Comparison of ENCODE assay signal across 9 mouse cellular contexts in genomic region chr9:62555258-62555856, GRCm38 (mm10). TPM values are rescaled to one million over a fixed set of nuclear protein-coding genes. Genes with fewer than 3 reads are reported as not detected.
DNase-seq lines count a peak whose midpoint lies in the region; ATAC-seq and TF ChIP-seq lines count a peak whose summit lies in the region.
"Had no signal": no experiment of that assay in that cellular context is flagged by ENCODE, and none has a peak within 500 bp of the region (broad histone marks: within the 10 kb centered on the region; RNA-seq: fewer than 3 reads in every experiment).

No protein-coding gene starts in this region.

- no peak overlapping the region for H3K27ac ChIP-seq in kidney, postnatal 0 days
- no peak overlapping the region for H3K27ac ChIP-seq in CH12.LX (ENCODE audit: insufficient read depth, low read depth)
- peak overlapping the region; percentile 70; the same call in 1 of the 2 replicates for H3K27ac ChIP-seq in forebrain, embryonic 14.5 days (ENCODE audit: low read depth, low read length)
- H3K27ac ChIP-seq: embryonic facial prominence, embryonic 15.5 days; liver, embryonic 15.5 days had no signal

- H3K9ac ChIP-seq in kidney, postnatal 0 days (ENCODE audit: low read depth, low read length), result no peak overlapping the region
- H3K9ac ChIP-seq in CH12.LX (ENCODE audit: insufficient read depth, low read depth), result no peak overlapping the region
- H3K9ac ChIP-seq in forebrain, embryonic 14.5 days (ENCODE audit: low read length), result no peak overlapping the region
- H3K9ac ChIP-seq: embryonic facial prominence, embryonic 15.5 days; liver, embryonic 15.5 days had no signal

- H3K9me3 ChIP-seq in kidney, postnatal 0 days (replicated peaks; ENCODE audit: low read length), result no peaks in the 10 kb centered on the region
- H3K9me3 ChIP-seq in CH12.LX (replicated peaks; ENCODE audit: low read length), result no peaks in the 10 kb centered on the region
- no peaks in the 10 kb centered on the region for H3K9me3 ChIP-seq in forebrain, embryonic 14.5 days (replicated peaks; ENCODE audit: control insufficient read depth, low read length)
- H3K9me3 ChIP-seq: embryonic facial prominence, embryonic 15.5 days; liver, embryonic 15.5 days had no signal

- dilution Hi-C loops in CH12.LX (cut with MboI; ENCODE audit: extremely low pct_ligation_motif_present, extremely low pct_unique_long_range_greater_than_20kb, low sequenced_read_pairs), result no loop called here

- H3K4me3 ChIP-seq in kidney, postnatal 0 days (replicated peaks; ENCODE audit: low read depth, low read length), result no peak overlapping the region
- H3K4me3 ChIP-seq in CH12.LX (replicated peaks in 1 of 3; ENCODE audit: low read depth in 2 of 3, low read length in 2 of 3, poor library complexity in 1 of 3), result no peak overlapping the region
- H3K4me3 ChIP-seq in forebrain, embryonic 14.5 days (ENCODE audit: low read depth, low read length), result no peak overlapping the region
- H3K4me3 ChIP-seq: embryonic facial prominence, embryonic 15.5 days; liver, embryonic 15.5 days had no signal

- peak; percentile 75 for DNase-seq in kidney, postnatal 0 days (ENCODE audit: low spot score)
- DNase-seq in kidney, adult 18-20 months, result no peak
- DNase-seq in CH12.LX (ENCODE audit: extremely low read depth) (peak; percentile 67), R1 (ENCODE audit: low read depth, low spot score) (peak; percentile 67)
- peak; percentile 87 for DNase-seq in forebrain, embryonic 14.5 days (ENCODE audit: low spot score)
- peak; percentile 66 for DNase-seq in lung, postnatal 14 days
- peak; percentile 39 for DNase-seq in thymus, postnatal 25 days

- no peaks in the 10 kb centered on the region for H3K4me1 ChIP-seq in kidney, postnatal 0 days (replicated peaks; ENCODE audit: insufficient read depth, low read length)
- peaks cover 0 to 7% of the 10 kb centered on the region in 2 experiments; a peak in 2 of 4 replicates for H3K4me1 ChIP-seq in CH12.LX (ENCODE audit: control insufficient read depth in 1 of 2, insufficient read depth in 2 of 2)
- peaks cover 19% of the 10 kb centered on the region for H3K4me1 ChIP-seq in forebrain, embryonic 14.5 days (ENCODE audit: control insufficient read depth, insufficient read depth, low read length)
- H3K4me1 ChIP-seq: embryonic facial prominence, embryonic 15.5 days; liver, embryonic 15.5 days had no signal

- no peak for TF ChIP-seq EP300 in CH12.LX (IDR thresholded peaks at IDR 0.05; ENCODE audit: low read length)

- no peaks in the 10 kb centered on the region for H3K27me3 ChIP-seq in kidney, postnatal 0 days (ENCODE audit: insufficient read depth, low read length)
- peaks cover 4% of the 10 kb centered on the region for H3K27me3 ChIP-seq in CH12.LX (replicated peaks)
- H3K27me3 ChIP-seq in forebrain, embryonic 14.5 days (replicated peaks; ENCODE audit: control insufficient read depth, insufficient read depth, low read length), result no peaks in the 10 kb centered on the region
- H3K27me3 ChIP-seq: embryonic facial prominence, embryonic 15.5 days; liver, embryonic 15.5 days had no signal

- H3K36me3 ChIP-seq in kidney, postnatal 0 days (ENCODE audit: insufficient read depth, low read length), result no peaks in the 10 kb centered on the region
- no peaks in the 10 kb centered on the region for H3K36me3 ChIP-seq in CH12.LX (replicated peaks in 1 of 2; ENCODE audit: control insufficient read depth in 1 of 2, insufficient read depth in 1 of 2, low read length in 1 of 2)
- H3K36me3 ChIP-seq in forebrain, embryonic 14.5 days (ENCODE audit: control insufficient read depth, insufficient read depth, low read length), result no peaks in the 10 kb centered on the region
- H3K36me3 ChIP-seq: embryonic facial prominence, embryonic 15.5 days; liver, embryonic 15.5 days had no signal

- no peak for TF ChIP-seq POLR2A in CH12.LX (IDR thresholded peaks at IDR 0.05; ENCODE audit: low read depth, low read length)

- WGBS in kidney, postnatal 0 days, result 71% methylated on average over 5 of the region's 5 CpGs
- WGBS in forebrain, embryonic 14.5 days, result 68% methylated on average over 5 of the region's 5 CpGs

- TF ChIP-seq CTCF in kidney, postnatal 0 days (IDR thresholded peaks at IDR 0.05; ENCODE audit: low read depth), result peak; percentile 83
- TF ChIP-seq CTCF in CH12.LX (conservative IDR thresholded peaks at IDR 0.05 in 1 of 2, IDR thresholded peaks at IDR 0.05 in 1 of 2; ENCODE audit: low read depth in 2 of 2, low read length in 2 of 2), result peak; percentile 40 to 81; a peak in 3 of 4 replicates

- no peak for ATAC-seq in kidney, postnatal 0 days (replicated peaks; ENCODE audit: low FRiP score, low read depth)
- ATAC-seq in forebrain, embryonic 14.5 days, result 0 out of 2 replicates have a peak, but pooled peaks have one; percentile 21

- in situ Hi-C loops in CH12.LX (cut with MboI; ENCODE audit: low pct_ligation_motif_present, low pct_unique_long_range_greater_than_20kb, low sequenced_read_pairs), result loop anchor here (25.0 kb wide), 1 partner anchor 518 kb away; the partner anchor contains the start of gene Paqr5

- H3K79me2 ChIP-seq in CH12.LX (replicated peaks; ENCODE audit: control insufficient read depth, extremely low read depth, insufficient read depth, poor library complexity, severe bottlenecking), result no peaks in the 10 kb centered on the region

- TF ChIP-seq RAD21 in CH12.LX (IDR thresholded peaks at IDR 0.05; ENCODE audit: low read depth, low read length), result peak; percentile 74

- H3K4me2 ChIP-seq in kidney, postnatal 0 days (ENCODE audit: low read length), result no peak overlapping the region
- H3K4me2 ChIP-seq in CH12.LX (ENCODE audit: insufficient read depth, low read depth, poor library complexity, severe bottlenecking), result no peak overlapping the region
- no peak overlapping the region for H3K4me2 ChIP-seq in forebrain, embryonic 14.5 days (ENCODE audit: low read length)
- H3K4me2 ChIP-seq: embryonic facial prominence, embryonic 15.5 days; liver, embryonic 15.5 days had no signal

TF ChIP-seq in CH12.LX, 34 proteins besides CTCF, POLR2A, EP300 and RAD21:
- TF ChIP-seq NRF1 (IDR thresholded peaks at IDR 0.05; ENCODE audit: low read depth, low read length) (no peak), ZMIZ1 (IDR thresholded peaks at IDR 0.05; ENCODE audit: low read depth, low read length) (no peak), IRF4 (IDR thresholded peaks at IDR 0.05; ENCODE audit: low read depth, low read length) (no peak), MEF2A (IDR thresholded peaks at IDR 0.05; ENCODE audit: borderline replicate concordance, low read depth, low read length) (no peak), NELFE (IDR thresholded peaks at IDR 0.05; ENCODE audit: low read depth, low read length) (no peak), MAX (IDR thresholded peaks at IDR 0.05; ENCODE audit: low read length) (no peak), UBTF (IDR thresholded peaks at IDR 0.05; ENCODE audit: low read depth, low read length) (no peak), USF1 (IDR thresholded peaks at IDR 0.05; ENCODE audit: low read depth, low read length) (no peak), USF2 (conservative IDR thresholded peaks at IDR 0.05; ENCODE audit: low read depth, low read length) (no peak), ZC3H11A (IDR thresholded peaks at IDR 0.05; ENCODE audit: low read depth, low read length) (peak; percentile 24; the same call in 1 of the 2 replicates), ZKSCAN1 (IDR thresholded peaks at IDR 0.05; ENCODE audit: borderline replicate concordance, low read depth, low read length) (no peak), JUND (conservative IDR thresholded peaks at IDR 0.05; ENCODE audit: low read depth, low read length) (no peak), SIN3A (IDR thresholded peaks at IDR 0.05; ENCODE audit: low read length) (no peak), SMC3 (IDR thresholded peaks at IDR 0.05; ENCODE audit: low read depth, low read length) (peak; percentile 79)

RNA-seq across cellular contexts. Expression of gene Coro2b, which starts 18.5 kb away (rescaled TPM):
- 11.0 and 12.0 TPM in 2 replicates for polyA plus RNA-seq in kidney, postnatal 0 days (2015; fragmentation: Nextera tagmentation; extraction: Ambion mirVana)
- 0.76 and 0.85 TPM in 2 replicates for total RNA-seq in CH12.LX (2012; rRNA removed)
- 0.42 and 0.77 TPM in 2 replicates for total RNA-seq in CH12.LX (2014; rRNA removed)
- 3.1 and 3.2 TPM in 2 replicates for polyA plus RNA-seq in CH12.LX (2012; ENCODE audit: insufficient read length, low read depth)
- 29.0 and 33.2 TPM in 2 replicates for polyA plus RNA-seq in forebrain, embryonic 14.5 days (2014; fragmentation: Nextera tagmentation; extraction: Ambion mirVana)
